Mouse (Mus musculus) thymus, adult 2 months (tissue): ENCODE measurements around the gene Eya2.

ENCODE experiments used
- CTCF ChIP-seq: fragments of 200-500 bp; IDR thresholded peaks from 2 replicates; pipeline ENCODE4 v1.5.1; 2012; ENCODE audit warnings: mild to moderate bottlenecking, control low read depth, low read length, moderate library complexity, borderline replicate concordance; ENCODE audit not compliant: control insufficient read depth, poor library complexity, insufficient read depth; ENCODE audit errors: extremely low read depth
- POLR2A ChIP-seq: fragments of 200-500 bp; IDR thresholded peaks from 2 replicates; pipeline ENCODE4 v1.6.1; 2012; ENCODE audit warnings: mild to moderate bottlenecking, low read length, control low read depth, moderate library complexity; ENCODE audit not compliant: control insufficient read depth, poor library complexity, insufficient read depth; ENCODE audit errors: extremely low read depth

GRCm38 (mm10) chr2:165603775-165604174 is 8.9 kb downstream of the Eya2 start:
- TF ChIP-seq POLR2A (no peak), CTCF (no peak)
